Mouse (Mus musculus) gastrocnemius, postnatal 10 days (tissue): Measurements from ENCODE around the gene Tmem44. TPM values are rescaled to one million over a fixed set of nuclear protein-coding genes. Genes with fewer than 3 reads are reported as not detected.

Experiments used
- DNase-seq: peaks from one replicate; pipeline ENCODE4 v3.0.0; 2021; ENCODE audit warnings: mixed read lengths
- total RNA-seq, 2 experiments: library from RNA; stranded (reverse); gene quantifications; 2 replicates each; pipeline ENCODE4 v1.2.3; 2021

Tmem44 gene
- total RNA-seq, 2 experiments from 2014 or later = 5.3 to 8.7 TPM

DNA sequence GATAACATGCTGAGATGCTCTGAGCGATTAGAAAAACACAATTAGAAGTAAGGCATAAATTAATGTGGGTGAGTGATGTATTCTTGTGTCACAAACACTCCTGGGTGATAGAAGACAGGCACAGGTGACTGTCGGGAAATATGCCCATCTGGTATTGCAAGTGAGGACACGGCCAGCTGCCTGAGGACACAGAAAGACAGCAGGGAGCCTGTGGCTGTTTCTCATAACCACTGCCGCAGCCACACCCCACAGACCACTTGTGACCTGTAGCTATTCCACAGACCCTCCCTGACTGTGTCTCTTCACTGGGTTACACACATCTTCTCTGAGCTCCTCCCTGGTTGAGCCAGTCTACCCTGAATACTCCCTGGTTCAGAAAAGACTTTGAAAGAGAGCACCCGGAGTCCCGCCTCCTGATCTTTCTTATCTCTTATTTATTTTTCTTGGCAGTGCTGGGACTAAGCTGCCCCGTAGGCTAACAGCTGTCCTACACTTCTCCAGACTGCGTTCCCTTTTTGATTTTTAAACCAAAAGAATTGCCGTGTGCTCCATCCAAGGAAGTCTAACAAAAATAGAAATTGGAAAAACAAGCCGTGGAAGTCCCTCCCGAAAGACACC, 32.9 kb downstream of the Tmem44 start:
- DNase-seq = no peak

DNA sequence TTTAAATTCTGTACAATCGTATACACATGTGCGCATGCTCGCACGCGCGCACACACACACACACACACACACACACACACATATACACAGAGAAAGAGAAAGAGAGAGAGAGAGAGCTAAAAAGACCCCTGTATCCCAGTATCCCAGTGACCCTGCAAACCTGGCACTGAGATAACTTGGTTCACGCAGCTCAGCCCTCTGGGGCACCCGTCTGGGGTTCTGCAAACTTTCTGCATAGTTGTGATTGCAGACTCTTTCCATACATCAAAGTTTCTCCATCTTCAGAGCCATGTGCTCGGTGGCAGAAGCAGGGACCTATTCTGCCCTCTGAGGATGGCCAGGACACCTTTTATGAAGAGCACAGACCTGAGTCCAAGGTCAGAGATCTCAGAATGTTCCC, 33.6 kb downstream of the Tmem44 start:
- no peak for DNase-seq

DNA sequence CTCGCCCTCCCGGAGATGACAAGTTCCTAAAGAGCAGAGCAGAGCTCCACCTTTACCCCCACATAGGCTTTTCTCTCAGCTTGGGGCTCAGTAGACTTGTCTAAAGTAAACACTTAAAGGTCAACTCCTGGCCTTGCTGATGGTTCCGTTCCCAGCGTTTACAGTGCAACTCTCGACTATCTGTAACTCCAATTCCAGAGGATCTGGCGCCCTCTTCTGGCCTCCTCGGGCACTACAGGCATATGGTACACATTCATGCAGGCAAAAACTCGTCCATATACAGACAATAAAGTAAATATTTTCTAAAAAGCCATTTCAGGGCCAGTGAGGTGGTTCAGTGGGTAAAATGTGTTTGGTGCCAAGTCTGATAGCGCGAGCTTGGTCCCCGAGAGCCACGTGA, 35.2 kb downstream of the Tmem44 start:
- DNase-seq = no peak

DNA sequence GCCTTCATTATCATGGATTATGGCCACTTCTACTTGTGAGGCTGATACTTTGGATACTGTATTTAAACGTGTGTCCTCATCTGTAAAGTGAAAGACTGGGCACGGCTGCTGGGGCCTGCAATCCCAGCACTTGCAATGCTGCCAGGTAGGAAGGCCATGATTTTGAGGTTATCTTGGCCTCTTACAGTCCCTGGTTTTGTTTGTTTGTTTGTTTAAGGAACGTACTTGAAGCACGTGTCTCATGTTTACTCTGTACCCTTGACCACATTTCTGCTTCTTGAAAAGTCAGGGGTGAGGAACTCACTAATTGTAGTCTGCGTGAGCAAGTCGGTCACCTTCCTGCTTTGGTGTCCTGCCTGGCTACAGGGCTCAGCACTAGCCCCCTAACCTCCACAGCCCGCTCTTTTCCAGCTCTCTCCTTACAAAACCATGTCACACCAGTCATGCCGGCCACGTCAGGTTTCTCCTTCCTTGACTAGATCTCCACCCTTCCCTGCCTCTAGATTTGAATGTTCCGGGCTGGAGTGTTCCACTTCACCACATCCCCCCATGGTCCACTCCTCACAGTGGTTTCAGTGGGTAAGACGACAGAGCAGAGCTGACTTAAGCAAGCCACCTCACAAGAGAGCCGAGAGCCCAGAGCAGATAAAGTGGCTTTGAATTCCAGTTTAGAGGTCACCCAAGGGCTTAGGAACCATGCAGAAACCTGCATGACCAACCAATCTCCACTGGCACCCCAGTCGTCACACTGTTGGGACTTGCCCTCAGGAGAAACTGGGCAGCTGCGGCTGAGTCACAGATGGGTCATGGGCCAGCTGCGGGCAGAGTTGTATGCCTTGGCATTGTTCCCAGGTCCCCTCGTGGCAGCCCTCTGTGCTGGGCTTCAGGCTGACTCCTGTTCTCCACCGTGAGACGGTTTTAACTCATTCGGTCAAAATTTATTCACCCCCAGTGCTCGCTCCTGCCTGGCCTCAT, 37.3 kb downstream of the Tmem44 start:
- DNase-seq = peak; percentile 69

DNA sequence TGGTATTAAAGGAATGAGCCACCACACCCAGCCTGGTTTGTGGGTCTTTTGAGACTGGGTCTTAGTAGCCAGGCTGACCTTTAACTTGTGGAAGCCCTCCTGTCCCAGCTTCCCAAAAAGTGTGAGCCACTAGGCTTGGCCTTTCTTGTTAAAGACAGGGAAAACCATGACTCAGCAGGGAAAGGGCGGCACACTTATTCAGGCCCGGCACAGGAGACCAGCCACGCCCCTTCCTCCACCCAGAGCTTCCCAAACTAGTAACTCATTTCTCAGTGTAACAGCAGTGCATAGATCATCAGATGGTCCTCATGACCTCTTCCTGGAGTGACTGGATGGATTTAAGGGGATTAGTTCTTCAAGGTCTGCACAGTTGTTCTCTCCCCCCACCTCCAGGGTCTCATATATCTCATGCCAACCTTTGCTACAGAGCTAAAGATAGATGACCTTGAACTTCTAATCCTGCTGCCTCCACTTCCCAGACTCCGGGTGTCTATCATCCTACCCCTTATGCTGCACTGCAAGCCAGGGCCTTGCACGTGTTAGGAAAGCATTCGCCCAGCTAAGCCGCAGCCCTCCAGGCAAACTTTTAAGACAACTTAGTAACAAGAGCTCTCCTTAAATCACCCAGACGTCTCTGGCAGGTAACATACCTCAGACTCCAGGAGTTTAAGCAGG, 38.1 kb downstream of the Tmem44 start:
- no peak for DNase-seq

DNA sequence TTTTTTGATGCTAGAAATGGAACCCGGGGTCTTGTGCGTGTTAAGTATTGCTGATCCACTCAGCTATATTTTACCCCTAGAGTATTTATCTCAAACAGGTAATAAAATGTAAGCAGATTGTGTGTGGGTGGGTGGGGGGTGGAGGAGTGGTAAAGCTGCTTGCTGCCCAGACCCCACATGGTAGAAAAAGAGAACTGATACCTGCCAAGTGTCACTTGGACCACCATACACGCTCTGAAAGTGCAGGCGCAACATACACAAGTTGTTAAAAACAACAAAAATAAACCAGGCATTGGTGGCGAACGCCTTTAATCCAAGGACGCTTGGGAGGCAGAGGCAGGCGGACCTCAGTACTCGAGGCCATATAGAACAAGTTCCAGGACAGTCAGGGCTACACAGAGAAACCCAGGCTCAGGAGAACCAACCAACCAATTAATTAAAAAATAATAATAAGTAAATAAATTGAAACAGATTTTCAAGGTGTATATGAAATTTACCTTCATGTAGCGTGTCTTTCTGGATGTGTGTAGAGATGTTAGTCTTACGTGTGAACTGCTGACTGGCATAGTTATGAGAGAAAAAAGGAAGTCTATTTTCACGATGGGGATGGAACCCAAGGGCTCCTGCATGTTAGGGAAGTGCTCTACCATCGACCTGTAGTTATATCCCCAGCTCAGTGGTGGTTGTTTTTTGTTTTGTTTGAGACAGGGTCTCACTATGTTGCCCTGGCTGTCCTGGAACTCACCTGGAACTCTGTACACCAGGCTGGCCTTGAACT, 38.9 kb downstream of the Tmem44 start:
- DNase-seq = no peak

DNA sequence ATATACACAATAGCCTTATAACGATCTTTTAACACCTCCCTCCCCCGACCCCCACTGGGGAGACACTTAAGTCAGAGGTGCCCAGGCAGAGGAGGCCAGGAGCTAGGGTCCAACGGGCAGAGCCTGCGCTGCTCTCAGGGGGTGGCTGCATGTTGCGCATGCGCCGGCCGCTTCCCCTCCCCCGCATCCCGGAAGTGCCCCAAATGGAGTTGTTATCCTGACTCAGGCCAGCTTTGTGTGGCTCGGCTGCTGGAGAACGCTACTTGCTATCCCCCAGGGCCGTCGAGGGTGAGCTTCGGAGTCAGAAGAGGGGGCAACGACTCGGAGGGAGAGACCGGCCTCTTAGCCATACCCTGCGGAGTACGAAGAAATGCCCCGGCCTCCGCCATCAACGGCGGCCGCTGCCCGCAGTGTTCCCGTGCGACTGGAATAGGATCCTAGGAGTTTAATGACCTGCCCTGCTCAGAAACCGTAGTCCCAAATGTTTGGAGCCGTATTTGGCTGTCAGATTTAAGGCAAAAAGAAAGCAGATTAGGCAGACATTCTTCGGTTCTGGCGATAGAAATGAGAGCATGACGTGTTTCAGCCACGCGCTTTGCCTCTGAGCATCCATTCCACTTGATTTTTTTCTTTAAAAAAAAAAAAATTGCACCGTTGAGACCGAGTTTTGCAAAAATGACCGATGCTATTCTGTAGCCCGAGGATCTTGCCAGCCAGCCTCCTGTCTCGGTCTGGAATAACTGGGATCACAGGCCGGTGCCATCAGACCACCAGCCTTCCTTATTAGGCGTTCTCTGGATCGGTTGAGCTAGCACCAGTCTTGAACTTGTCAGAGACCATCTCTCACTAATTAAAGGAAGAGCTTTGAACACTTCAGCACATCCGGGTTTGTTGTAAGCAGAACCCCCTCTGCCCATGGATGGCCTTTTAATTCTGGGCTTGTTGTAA, 39.9 kb downstream of the Tmem44 start:
- peak; percentile 87 for DNase-seq

DNA sequence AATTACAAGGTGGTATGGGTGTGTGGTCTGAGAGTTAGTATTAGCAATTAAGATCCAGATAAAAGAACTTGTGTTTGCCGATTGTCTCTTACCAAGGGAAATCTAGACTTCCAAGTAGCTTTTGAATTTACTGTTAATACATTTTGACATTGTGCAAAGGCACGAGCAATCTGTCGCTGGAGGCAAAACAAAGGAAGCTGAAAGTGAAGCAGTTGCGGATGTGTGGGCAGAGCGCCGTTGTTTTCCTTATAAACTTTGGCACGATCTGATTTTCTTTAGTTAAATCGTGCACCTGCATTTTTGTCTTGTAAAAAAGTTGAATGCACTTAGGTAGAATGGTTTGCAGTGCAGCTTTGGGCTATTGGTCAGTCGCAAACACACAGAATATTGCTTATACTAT, 40.6 kb downstream of the Tmem44 start:
- DNase-seq = no peak

DNA sequence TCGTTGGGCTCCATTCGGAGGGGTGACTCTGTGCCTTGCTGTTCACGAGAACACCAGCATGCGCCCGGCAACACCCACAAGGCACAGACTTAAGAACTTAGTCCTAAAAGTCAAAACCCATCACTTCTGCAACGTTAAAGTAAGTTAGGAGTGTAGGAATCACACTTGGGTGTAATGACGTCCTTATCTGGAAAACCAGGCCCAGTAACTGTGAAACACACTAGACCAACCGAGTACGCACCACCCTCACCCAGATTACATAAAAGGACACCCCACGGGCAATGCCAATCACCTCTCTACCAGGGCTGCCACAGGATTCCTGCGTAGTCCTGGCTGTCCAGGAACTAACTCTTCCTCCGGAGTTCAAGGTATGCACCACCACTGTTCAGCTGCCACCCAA, 41.3 kb downstream of the Tmem44 start:
- no peak for DNase-seq

DNA sequence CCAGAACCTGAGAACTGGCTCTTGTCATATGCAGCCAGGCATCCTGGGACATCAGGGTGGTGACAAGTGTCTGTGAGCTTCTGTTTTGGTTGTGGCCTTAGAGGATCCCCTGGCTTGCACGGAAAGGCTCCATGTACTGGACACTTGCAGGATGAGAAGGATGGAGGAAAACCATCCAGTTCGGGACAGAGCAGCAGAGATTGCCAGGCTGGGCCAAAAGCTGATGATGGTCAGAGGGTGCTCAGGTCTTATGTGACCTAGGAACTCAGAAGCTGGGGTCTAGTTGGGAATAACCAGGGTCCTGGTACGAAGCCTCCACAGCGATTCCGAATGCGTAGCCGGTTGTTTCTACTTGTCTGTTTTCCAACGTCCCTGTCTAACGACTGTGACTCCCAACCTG, 41.9 kb downstream of the Tmem44 start:
- DNase-seq = no peak

DNA sequence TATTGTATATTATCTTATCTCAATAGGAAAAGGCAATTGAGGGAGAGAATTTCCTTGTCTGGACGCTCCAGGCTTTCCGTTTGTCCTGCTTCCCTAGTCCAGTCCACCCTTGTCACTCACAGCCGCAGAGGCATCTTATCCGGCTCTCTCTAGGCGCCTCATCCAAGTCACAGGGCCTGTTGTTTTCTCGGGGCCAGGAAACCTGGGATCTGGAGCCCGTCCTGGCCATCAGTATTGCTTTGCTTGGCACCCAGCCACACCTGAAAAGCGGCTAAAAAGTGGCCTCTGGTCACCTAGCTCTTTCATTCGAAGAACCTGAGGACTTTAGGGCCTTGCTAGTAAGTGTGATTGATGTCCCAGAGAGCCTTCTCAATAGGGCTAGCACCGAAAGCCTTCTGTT, 43.5 kb downstream of the Tmem44 start:
- no peak for DNase-seq

DNA sequence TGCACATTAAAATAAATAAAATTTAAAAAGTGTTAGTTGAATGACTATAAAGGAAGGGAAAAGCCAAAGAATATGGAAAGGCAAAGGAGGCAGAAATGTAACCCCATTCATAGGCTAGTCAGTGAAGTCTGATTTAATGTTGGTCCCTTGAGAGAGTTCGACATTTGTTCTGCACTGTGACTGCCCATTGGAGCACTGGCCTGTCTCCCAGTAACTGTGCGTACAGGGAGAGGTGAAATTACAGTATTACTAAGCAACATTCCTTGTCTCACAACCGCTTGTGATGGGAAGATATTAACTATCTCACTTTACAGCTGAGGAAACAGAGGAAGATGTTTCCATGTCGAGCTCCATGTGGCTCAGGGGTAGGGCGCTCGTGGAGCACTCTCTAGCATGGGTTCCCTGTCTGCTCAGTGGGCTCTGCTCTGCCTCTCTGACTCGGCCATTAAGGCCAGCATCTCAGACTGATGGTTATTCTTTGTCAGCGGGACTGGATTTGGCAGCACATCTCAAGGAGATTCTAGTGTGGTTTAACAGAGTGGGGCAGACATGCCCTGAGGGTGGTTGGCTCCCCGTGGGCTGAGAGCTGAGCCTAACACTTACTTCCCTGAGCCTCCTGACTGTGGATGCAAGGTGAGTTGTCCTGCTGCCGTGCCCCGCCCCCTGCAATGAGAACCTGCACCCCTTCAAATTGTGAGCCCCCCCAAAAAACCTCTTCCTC, 45.2 kb downstream of the Tmem44 start:
- no peak for DNase-seq

DNA sequence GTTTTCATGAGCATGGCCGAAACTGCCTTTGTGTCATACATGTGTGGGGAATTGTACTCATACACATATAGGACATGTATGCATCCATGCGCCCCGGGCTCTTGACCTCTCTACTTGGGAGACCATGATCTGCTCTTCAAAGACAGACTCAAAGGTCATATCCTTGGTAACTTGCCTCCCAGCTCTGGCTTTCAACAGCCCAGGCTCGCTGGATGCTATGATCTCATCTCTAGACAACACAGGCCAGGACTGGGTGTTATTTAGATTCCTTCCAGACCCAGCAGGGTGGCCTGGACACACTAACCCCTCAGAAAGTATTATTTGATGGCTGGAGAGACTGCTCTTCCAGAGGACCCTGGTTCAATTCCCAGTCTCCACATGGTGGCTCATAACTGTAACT, 45.8 kb downstream of the Tmem44 start:
- DNase-seq = no peak

DNA sequence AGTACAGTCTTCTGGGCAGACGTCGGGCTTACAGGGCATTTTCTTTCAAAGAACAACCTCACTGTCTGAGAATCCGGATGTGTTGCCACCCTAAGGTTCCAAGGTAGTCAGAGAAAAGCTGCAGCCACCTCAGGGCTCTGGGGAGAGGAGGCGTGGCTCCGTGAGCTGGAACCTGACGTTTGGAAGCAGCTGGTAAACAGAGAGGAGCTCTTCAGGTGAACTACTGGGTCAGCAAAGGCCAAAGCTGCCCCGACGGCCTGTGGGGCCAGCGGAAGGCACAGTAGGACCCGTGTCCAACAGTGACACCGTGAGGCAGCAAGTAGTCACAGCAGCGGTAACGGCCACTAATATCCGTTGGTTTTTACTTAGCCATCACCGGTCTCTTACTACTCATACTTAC, 46.7 kb downstream of the Tmem44 start:
- DNase-seq = peak; percentile 66

DNA sequence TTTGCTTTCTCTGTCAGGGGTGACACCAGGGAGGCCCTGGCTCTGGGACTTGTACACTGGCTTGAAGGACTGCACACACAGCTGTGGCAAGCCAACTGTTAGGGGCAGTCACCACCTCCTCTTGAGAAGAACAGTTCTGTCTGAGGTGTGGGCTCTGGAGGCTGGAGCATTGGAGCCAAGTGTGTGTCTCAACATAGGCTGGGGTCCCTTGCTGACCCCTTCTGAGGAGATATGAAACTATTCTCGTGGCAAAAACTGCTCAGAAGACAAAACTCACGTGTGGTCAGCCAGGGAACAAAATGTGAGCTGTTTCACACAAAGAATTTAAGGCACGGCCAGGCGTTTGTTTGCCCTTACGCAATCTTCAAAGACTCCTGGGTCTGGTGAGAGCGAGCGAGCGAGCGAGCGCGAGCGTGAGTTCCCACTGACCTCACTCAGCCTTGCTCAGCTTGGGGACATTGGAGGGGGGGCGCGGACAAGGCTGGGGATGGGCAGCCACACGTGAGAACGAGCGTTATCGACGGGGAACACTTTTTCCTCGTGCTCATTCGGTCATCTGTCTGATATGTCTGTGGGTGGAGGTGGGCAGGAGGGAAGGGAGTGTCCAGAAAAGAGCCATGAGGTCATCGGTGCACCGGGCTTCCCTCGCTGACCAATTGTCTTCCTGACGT, 48.3 kb downstream of the Tmem44 start:
- no peak for DNase-seq

DNA sequence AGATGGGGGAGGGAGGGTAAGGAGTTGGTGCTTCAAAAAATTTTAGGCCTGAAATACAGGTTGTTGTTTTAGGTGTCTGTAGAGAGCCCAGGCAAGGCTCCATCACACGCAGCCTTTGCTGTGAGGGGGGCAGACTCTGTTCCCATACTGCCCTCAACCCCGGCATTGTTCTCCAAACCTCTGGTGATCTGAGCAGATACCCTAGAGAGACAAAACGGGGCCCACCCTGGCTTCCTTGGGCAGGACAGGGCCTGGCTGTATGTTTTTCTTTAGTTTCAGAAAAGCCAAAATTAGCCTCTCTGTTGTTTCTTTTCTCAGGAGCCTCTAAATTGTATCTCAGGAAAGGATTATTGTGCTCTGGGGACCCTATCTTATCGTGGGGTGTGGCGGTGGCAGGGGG, 49.0 kb downstream of the Tmem44 start:
- DNase-seq = no peak

DNA sequence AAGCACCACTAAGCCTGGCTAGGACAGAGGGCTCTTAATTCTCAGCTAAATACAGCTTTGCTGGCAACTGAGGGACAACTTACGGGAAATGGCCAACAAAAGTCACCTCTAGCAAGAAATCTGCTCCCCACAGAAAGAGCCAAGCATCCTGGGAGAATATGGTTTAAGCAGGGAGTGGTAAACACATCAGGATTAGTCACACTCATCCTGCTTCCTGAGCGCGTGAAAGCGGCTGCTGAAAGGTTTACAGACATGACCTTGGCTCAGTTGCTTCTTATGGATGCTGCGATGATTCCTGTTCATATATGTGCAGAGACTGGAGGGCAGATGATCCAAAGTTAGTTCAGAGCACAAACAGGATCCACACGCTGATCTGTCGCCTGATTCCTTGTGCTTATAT, 50.4 kb downstream of the Tmem44 start:
- DNase-seq = no peak

DNA sequence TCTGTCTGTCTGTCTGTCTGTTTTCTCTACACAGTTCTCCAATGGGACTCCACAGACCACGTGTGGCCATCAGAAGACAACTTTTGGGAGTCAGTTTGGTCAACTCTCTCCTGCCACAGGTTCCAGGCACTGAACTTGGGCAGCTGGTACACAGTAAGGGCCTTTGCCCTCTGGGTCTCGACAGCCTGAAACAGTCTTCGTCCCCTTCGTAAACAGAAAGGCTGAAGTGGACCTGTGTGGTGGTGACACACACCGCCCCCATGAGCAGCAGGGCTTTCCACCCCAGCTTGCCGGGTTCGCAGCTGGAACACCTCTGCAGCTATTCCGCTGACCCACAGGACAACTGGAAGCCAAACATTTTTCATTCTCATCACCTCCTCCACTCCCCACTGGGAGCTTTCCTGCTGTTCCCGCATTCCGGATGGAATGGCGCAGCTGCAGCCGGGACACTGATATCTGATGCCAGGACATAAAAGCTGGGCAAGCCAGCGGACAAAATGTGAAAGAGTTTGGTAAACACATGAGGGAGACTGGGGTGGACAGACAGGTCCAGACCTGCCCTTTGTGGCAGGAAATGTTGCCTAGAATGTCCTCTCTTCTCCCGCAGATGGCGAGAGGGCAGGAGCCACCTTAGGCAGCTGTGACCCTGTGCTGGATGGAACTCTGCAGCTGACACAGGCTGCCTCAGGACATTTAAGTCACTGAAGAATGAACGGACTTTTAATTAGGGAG, 51.4 kb downstream of the Tmem44 start:
- no peak for DNase-seq

DNA sequence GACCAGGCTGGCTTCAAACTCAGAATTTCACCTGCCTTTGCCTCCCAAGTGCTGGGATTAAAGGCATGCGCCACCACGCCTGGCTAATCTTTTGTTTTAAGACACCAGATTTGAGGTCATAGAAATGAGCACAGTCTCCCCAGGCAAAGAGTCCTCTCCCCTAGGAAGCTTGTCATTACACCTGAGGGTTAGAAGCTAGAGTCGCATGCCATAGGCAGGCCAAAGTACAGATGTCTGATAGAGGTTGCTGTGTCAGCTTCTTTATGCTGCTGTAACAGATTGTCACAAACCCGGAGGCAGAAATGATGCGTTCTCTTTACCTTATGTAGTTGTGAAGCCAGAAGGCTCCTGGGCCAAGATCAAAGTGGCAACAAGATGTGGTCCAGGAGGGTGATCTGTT, 53.3 kb downstream of the Tmem44 start:
- DNase-seq = no peak
